Mouse (Mus musculus) urinary bladder, adult 2 months (tissue): ENCODE results near the gene Pacsin3. TPM values are rescaled to one million over a fixed set of nuclear protein-coding genes. Genes with fewer than 3 reads are reported as not detected.
A peak's percentile ranks its signal among the peaks of the same experiment; 100 is the strongest.

ENCODE experiments used
- DNase-seq: peaks from one replicate; pipeline ENCODE4 v3.0.0; 2022; ENCODE audit warnings: low spot score
- polyA plus RNA-seq: library from polyadenylated mRNA; depleted of rRNA; stranded (reverse); fragments of >200 nt; gene quantifications from 2 replicates; pipeline ENCODE4 v1.2.3, GENCODE M21; 2012

Gene Pacsin3
- polyA plus RNA-seq, 1 experiment, result 43.3 TPM

- no peak for DNase-seq
Observed at GRCm38 (mm10) chr2:91258830-91259229, 3.1 kb downstream of the Pacsin3 start.

- no peak for DNase-seq
Observed at GRCm38 (mm10) chr2:91259493-91259892, 3.7 kb downstream of the Pacsin3 start.

GRCm38 (mm10) chr2:91263692-91264660, 8.2 kb downstream of the Pacsin3 start:
- DNase-seq, result no peak

- peak; percentile 93 for DNase-seq
Observed at GRCm38 (mm10) chr2:91264711-91265681, 9.2 kb downstream of the Pacsin3 start, which contains the start of gene Arfgap2. Gene Arfgap2, plus strand, starts transcription at chr2:91264974.

GRCm38 (mm10) chr2:91268042-91268441, 12.3 kb downstream of the Pacsin3 start:
- DNase-seq, result no peak

GRCm38 (mm10) chr2:91268706-91269105, 13.0 kb downstream of the Pacsin3 start:
- no peak for DNase-seq

- DNase-seq, result no peak
Observed at GRCm38 (mm10) chr2:91269687-91270133, 14.0 kb downstream of the Pacsin3 start.

- DNase-seq, result no peak
Observed at GRCm38 (mm10) chr2:91278749-91279371, 23.1 kb downstream of the Pacsin3 start.

- DNase-seq, result no peak
Observed at GRCm38 (mm10) chr2:91279372-91279755, 23.6 kb downstream of the Pacsin3 start.

GRCm38 (mm10) chr2:91281366-91281765, 25.6 kb downstream of the Pacsin3 start:
- DNase-seq, result no peak

GRCm38 (mm10) chr2:91283972-91284371, 28.2 kb downstream of the Pacsin3 start:
- no peak for DNase-seq

GRCm38 (mm10) chr2:91284375-91285199, 28.8 kb downstream of the Pacsin3 start:
- no peak for DNase-seq

- DNase-seq, result peak; percentile 63
Observed at GRCm38 (mm10) chr2:91285885-91286505, 30.2 kb downstream of the Pacsin3 start.

- no peak for DNase-seq
Observed at GRCm38 (mm10) chr2:91287563-91287962, 31.8 kb downstream of the Pacsin3 start.

- DNase-seq, result no peak
Observed at GRCm38 (mm10) chr2:91291197-91292007, 35.6 kb downstream of the Pacsin3 start.

GRCm38 (mm10) chr2:91294226-91294625, 38.5 kb downstream of the Pacsin3 start:
- DNase-seq, result no peak

- DNase-seq, result no peak
Observed at GRCm38 (mm10) chr2:91295895-91296294, 40.1 kb downstream of the Pacsin3 start.

GRCm38 (mm10) chr2:91299156-91299555, 43.4 kb downstream of the Pacsin3 start:
- no peak for DNase-seq

- DNase-seq, result no peak
Observed at GRCm38 (mm10) chr2:91300784-91301183, 45.0 kb downstream of the Pacsin3 start.
